Mouse (Mus musculus): Measurements from ENCODE around the gene Catsper4. TPM values are rescaled to one million over a fixed set of nuclear protein-coding genes. Genes with fewer than 3 reads are reported as not detected.

Gene Catsper4
- polyA plus RNA-seq, 1 experiment from 2014 or later, result not detected

DNA sequence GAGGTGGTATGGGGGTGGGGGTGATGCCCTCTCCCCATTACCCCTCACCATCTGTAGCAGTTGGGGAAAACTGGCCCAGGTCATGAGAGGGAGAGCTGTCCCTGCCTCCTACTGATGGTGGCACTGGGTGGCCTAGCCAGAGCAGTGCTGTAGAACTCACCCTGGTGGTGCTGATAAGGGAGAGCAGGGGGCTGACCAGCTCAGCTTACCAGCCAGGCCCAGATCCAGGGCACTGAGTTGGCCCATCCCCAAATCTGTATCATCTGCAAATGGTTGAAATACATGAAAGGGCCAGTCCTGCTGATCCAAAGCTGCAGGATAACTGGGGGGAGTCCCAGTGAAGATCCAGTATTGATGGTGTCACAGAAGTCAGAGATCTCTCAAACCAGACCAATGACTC is 45.4 kb downstream of the Catsper4 start:
- H3K4me1 ChIP-seq (ENCODE audit: control insufficient read depth, insufficient read depth, low read length), result peaks cover 5% of the 10 kb centered on the region
- H3K27me3 ChIP-seq (replicated peaks; ENCODE audit: control insufficient read depth, insufficient read depth, low read length), result no peaks in the 10 kb centered on the region
- H3K4me2 ChIP-seq (ENCODE audit: low read depth, low read length), result no peak overlapping the region
- H3K4me3 ChIP-seq (ENCODE audit: low read depth, low read length), result no peak overlapping the region
- H3K36me3 ChIP-seq (ENCODE audit: control insufficient read depth, insufficient read depth, low read length), result no peaks in the 10 kb centered on the region
- no peak overlapping the region for H3K27ac ChIP-seq (replicated peaks; ENCODE audit: low read depth, low read length)
- no peaks in the 10 kb centered on the region for H3K9me3 ChIP-seq (ENCODE audit: control insufficient read depth, low read length)
- ATAC-seq (ENCODE audit: low read depth) (no peak), DNase-seq (ENCODE audit: low spot score) (no peak)
- H3K9ac ChIP-seq (ENCODE audit: low read depth, low read length), result no peak overlapping the region

DNA sequence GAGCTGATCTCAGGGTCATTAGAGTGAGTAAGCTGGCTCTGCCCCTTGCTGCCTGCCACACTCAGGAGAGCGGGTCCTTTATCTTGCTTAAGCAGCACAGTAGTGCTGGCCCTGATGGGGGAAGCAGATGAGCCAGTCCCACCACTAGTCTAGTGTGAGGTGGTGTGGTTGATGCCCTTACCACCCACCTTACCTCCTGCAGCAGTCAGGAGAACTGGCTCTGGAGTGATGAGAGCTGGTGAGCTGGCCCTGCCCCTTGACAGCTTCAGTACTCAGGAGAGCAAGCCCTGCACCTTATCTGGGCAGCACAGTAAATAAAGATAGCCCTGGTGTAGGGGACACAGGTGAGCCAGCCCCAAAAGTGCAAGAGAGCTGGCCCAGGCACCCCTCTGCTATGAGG is 46.1 kb downstream of the Catsper4 start:
- Histone ChIP-seq H3K36me3 (ENCODE audit: control insufficient read depth, insufficient read depth, low read length) (no peaks in the 10 kb centered on the region), H3K9ac (ENCODE audit: low read depth, low read length) (no peak overlapping the region), H3K4me3 (ENCODE audit: low read depth, low read length) (no peak overlapping the region), H3K9me3 (ENCODE audit: control insufficient read depth, low read length) (no peaks in the 10 kb centered on the region), H3K27me3 (replicated peaks; ENCODE audit: control insufficient read depth, insufficient read depth, low read length) (no peaks in the 10 kb centered on the region), H3K4me2 (ENCODE audit: low read depth, low read length) (no peak overlapping the region), H3K4me1 (ENCODE audit: control insufficient read depth, insufficient read depth, low read length) (peaks cover 5% of the 10 kb centered on the region), H3K27ac (replicated peaks; ENCODE audit: low read depth, low read length) (no peak overlapping the region)
- ATAC-seq (ENCODE audit: low read depth), result no peak
- DNase-seq (ENCODE audit: low spot score), result no peak
- WGBS, result 90% methylated on average over 1 of the region's 1 CpGs

DNA sequence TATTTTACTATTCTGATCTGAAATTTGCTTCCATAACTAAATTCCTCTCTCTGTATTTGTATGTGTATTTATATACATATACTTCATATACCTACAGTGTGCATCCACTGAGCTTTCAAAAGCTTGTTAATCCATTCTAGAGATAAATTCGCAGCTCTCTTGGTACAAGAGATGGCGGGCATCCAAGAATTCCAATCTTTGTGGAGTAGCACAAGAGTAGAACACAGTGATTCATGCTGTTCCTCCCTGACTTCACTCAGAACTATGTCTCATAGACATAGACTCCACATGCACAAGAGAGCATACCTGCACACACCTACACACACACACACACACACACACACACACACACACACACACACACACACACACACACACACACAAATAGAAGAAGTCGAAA is 54.8 kb downstream of the Catsper4 start:
- Histone ChIP-seq H3K27ac (replicated peaks; ENCODE audit: low read depth, low read length) (no peak overlapping the region), H3K4me2 (ENCODE audit: low read depth, low read length) (no peak overlapping the region), H3K9me3 (ENCODE audit: control insufficient read depth, low read length) (no peaks in the 10 kb centered on the region), H3K27me3 (replicated peaks; ENCODE audit: control insufficient read depth, insufficient read depth, low read length) (no peaks in the 10 kb centered on the region), H3K36me3 (ENCODE audit: control insufficient read depth, insufficient read depth, low read length) (0 out of 2 replicates have a peak, but pooled peaks cover 9% of the 10 kb centered on the region), H3K4me1 (ENCODE audit: control insufficient read depth, insufficient read depth, low read length) (no peaks in the 10 kb centered on the region), H3K4me3 (ENCODE audit: low read depth, low read length) (no peak overlapping the region), H3K9ac (ENCODE audit: low read depth, low read length) (no peak overlapping the region)
- DNase-seq (ENCODE audit: low spot score), result no peak
- WGBS, result 81% methylated on average over 3 of the region's 3 CpGs
- no peak for ATAC-seq (ENCODE audit: low read depth)

DNA sequence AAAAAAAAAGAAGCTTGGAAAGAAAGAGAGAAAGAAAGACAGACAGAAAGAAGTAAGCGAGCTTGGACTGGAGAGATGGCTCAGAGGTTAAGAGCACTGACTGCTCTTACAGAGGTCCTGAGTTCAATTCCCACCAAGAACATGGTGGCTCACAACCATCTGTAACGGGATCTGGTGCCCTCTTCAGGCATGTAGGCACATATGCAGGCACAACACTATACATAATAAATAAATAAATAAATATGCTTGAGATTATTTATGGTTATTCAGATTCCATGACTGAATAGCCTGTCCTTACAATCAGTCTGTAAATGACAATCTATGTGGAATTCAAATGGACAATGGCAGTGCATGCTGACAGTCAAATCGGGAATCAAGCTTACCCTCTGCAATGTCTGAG is 60.3 kb downstream of the Catsper4 start:
- no peak for DNase-seq (ENCODE audit: low spot score)
- Histone ChIP-seq H3K4me3 (ENCODE audit: low read depth, low read length) (no peak overlapping the region), H3K27ac (replicated peaks; ENCODE audit: low read depth, low read length) (no peak overlapping the region), H3K36me3 (ENCODE audit: control insufficient read depth, insufficient read depth, low read length) (peaks cover 13% of the 10 kb centered on the region), H3K4me2 (ENCODE audit: low read depth, low read length) (no peak overlapping the region), H3K9me3 (ENCODE audit: control insufficient read depth, low read length) (no peaks in the 10 kb centered on the region), H3K4me1 (ENCODE audit: control insufficient read depth, insufficient read depth, low read length) (no peaks in the 10 kb centered on the region), H3K27me3 (replicated peaks; ENCODE audit: control insufficient read depth, insufficient read depth, low read length) (no peaks in the 10 kb centered on the region), H3K9ac (ENCODE audit: low read depth, low read length) (no peak overlapping the region)
- WGBS, result 94% methylated on average over 3 of the region's 3 CpGs
- ATAC-seq (ENCODE audit: low read depth), result no peak

DNA sequence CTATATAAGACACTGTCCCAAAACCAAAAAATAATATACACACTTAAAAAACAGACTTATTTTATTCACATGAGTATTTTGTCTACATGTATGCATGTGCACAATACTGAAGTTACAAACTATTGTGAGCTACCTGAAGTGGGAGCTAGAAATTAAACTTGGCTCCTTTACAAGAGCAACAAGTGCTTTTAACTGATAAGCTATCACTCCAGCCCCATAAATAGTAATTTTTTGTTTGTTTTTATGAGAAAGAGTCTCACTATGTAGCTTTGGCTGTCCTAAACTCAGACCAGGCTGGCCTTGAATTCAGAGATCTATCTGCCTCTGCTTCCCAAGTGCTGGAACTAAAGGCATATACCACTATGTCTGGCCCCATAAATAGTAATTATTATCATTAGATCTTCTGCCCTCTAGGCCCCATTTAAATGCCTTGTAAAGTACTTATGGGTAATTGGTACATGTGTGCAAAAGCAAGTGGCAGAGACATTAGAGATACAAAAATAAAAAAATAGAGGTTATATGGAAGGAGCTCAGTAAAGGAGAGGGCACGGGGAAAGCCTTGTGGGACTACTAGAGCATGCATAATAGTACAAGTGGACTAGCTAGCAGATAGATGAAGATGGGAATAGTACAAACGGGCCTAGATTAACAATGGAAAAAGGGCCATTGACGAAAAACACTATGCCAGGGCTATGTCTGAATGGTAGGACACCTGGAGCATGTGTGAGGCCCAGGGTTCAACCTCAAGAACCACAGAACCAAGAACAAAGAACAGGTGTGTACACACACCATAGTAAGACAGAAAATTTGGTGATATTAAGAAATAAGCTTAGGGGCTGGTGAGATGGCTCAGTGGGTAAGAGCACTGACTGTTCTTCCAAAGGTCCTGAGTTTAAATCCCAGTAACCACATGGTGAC is 61.4 kb downstream of the Catsper4 start:
- H3K9me3 ChIP-seq (ENCODE audit: control insufficient read depth, low read length), result no peaks in the 10 kb centered on the region
- ATAC-seq (ENCODE audit: low read depth) (no peak), DNase-seq (ENCODE audit: low spot score) (no peak)
- no peak overlapping the region for H3K4me3 ChIP-seq (ENCODE audit: low read depth, low read length)
- H3K36me3 ChIP-seq (ENCODE audit: control insufficient read depth, insufficient read depth, low read length), result peaks cover 6% of the 10 kb centered on the region
- H3K27me3 ChIP-seq (replicated peaks; ENCODE audit: control insufficient read depth, insufficient read depth, low read length), result no peaks in the 10 kb centered on the region
- H3K4me2 ChIP-seq (ENCODE audit: low read depth, low read length), result no peak overlapping the region
- no peaks in the 10 kb centered on the region for H3K4me1 ChIP-seq (ENCODE audit: control insufficient read depth, insufficient read depth, low read length)
- WGBS, result 87% methylated on average over 3 of the region's 3 CpGs
- H3K9ac ChIP-seq (ENCODE audit: low read depth, low read length), result no peak overlapping the region
- H3K27ac ChIP-seq (replicated peaks; ENCODE audit: low read depth, low read length), result no peak overlapping the region

DNA sequence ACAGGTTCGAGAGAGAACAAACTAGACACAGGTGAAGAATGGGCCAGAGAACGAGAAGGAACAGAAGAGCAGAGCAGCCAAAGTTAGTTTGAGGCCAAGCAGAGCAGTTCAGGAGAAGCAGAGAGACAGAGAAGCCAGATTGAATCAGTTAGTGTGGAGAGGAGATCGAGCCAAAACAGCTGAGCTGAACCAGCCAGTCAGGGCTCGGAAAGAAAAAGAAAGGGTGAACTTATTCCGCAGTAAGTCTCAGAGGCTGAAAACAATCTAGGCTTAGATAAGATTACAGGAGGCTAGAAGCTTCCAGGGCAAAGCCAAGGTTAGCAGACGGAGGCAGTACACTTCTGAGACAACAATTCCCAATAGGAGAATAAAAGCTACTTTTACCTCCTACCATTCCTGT is 62.2 kb downstream of the Catsper4 start:
- Histone ChIP-seq H3K9ac (ENCODE audit: low read depth, low read length) (no peak overlapping the region), H3K4me3 (ENCODE audit: low read depth, low read length) (no peak overlapping the region), H3K4me2 (ENCODE audit: low read depth, low read length) (no peak overlapping the region), H3K27ac (replicated peaks; ENCODE audit: low read depth, low read length) (no peak overlapping the region), H3K27me3 (replicated peaks; ENCODE audit: control insufficient read depth, insufficient read depth, low read length) (no peaks in the 10 kb centered on the region), H3K4me1 (ENCODE audit: control insufficient read depth, insufficient read depth, low read length) (no peaks in the 10 kb centered on the region), H3K36me3 (ENCODE audit: control insufficient read depth, insufficient read depth, low read length) (peaks cover 6% of the 10 kb centered on the region), H3K9me3 (ENCODE audit: control insufficient read depth, low read length) (no peaks in the 10 kb centered on the region)
- DNase-seq (ENCODE audit: low spot score) (peak; percentile 54), ATAC-seq (ENCODE audit: low read depth) (peak; percentile 57; the same call in 1 of the 2 replicates)
- WGBS, result 48% methylated on average over 6 of the region's 6 CpGs

DNA sequence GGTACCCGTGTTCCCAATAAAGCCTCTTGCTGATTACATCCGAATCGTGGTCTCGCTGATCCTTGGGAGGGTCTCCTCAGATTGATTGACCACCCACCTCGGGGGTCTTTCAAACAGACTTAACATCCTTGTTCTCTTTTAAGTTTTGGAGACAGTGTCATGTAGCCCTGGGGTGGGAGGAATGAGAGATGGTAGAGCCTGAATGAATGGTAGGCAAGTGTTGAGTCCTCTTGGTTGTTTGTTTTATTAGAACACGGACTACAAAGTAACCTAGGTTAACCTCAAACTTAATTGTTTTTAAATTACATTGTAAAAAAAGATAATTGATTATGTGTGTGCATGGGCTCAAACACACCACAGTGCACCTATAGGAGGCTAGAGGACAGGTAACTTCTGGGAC is 62.6 kb downstream of the Catsper4 start:
- H3K4me2 ChIP-seq (ENCODE audit: low read depth, low read length), result no peak overlapping the region
- no peak overlapping the region for H3K4me3 ChIP-seq (ENCODE audit: low read depth, low read length)
- no peak overlapping the region for H3K27ac ChIP-seq (replicated peaks; ENCODE audit: low read depth, low read length)
- no peaks in the 10 kb centered on the region for H3K27me3 ChIP-seq (replicated peaks; ENCODE audit: control insufficient read depth, insufficient read depth, low read length)
- H3K4me1 ChIP-seq (ENCODE audit: control insufficient read depth, insufficient read depth, low read length), result no peaks in the 10 kb centered on the region
- 71% methylated on average over 4 of the region's 6 CpGs for WGBS
- H3K9me3 ChIP-seq (ENCODE audit: control insufficient read depth, low read length), result no peaks in the 10 kb centered on the region
- peaks cover 6% of the 10 kb centered on the region for H3K36me3 ChIP-seq (ENCODE audit: control insufficient read depth, insufficient read depth, low read length)
- H3K9ac ChIP-seq (ENCODE audit: low read depth, low read length), result no peak overlapping the region
- no peak for DNase-seq (ENCODE audit: low spot score)
- ATAC-seq (ENCODE audit: low read depth), result no peak

Data from embryonic facial prominence, embryonic 14.5 days (tissue).